In the genomic region with DNA sequence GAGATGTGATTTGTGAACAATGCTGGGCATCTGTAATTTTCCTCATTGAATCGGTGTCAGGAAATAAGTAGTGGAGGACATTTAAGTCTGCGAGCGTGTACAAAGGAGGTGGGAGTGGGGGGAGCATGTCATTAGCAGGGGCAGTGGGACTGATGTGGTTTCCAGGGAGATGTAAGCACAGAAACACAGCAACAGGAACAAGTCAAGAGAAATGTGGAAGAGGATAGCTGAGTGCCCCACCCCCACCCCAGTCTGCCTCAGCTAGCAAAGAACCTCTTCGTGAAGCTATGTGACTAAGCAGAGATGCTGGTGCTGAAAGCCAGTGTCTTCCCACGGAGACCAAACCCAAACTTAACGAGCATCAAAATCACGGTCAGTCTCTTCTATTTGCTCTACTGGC, we compare ENCODE assay signal across 16 mouse cellular contexts.
DNase-seq lines count a peak whose midpoint lies in the region; ATAC-seq and TF ChIP-seq lines count a peak whose summit lies in the region.
"Had no signal": no experiment of that assay in that cellular context is flagged by ENCODE, and none has a peak within 500 bp of the region (broad histone marks: within the 10 kb centered on the region; RNA-seq: fewer than 3 reads in every experiment).

No protein-coding gene starts in this region.

- no peak overlapping the region for H3K4me2 ChIP-seq in hindbrain, postnatal 0 days (ENCODE audit: low read depth, low read length)
- no peak overlapping the region for H3K4me2 ChIP-seq in hindbrain, embryonic 15.5 days
- H3K4me2 ChIP-seq: limb, embryonic 15.5 days had no signal

- no peak overlapping the region for H3K27ac ChIP-seq in hindbrain, embryonic 10.5 days
- H3K27ac ChIP-seq in hindbrain, postnatal 0 days, result no peak overlapping the region
- no peak overlapping the region for H3K27ac ChIP-seq in hindbrain, embryonic 15.5 days (replicated peaks)
- H3K27ac ChIP-seq in left cerebral cortex, adult 2 months, result no peak overlapping the region
- H3K27ac ChIP-seq: limb, embryonic 15.5 days had no signal

- peak; percentile 24 for DNase-seq in embryo, embryonic 11 days
- no peak for DNase-seq in embryo, embryonic 9.5 days (ENCODE audit: extremely low spot score)
- DNase-seq in hindbrain, embryonic 10.5 days (ENCODE audit: low spot score), result peak; percentile 13
- no peak for DNase-seq in hindbrain, postnatal 0 days (ENCODE audit: low spot score)
- DNase-seq in brain, embryonic 14.5 days (ENCODE audit: low read depth), result peak; percentile 82
- no peak for DNase-seq in left cerebral cortex, adult 2 months (ENCODE audit: extremely low spot score in 1 of 2, low spot score in 2 of 2)
- DNase-seq in frontal cortex, adult 2 months (ENCODE audit: extremely low spot score in 1 of 2, low spot score in 1 of 2), result no peak
- DNase-seq: adrenal gland, adult 2 months; cerebellum, adult 18-20 months; liver, postnatal 0 days; lung, postnatal 14 days; right cerebral cortex, postnatal 14 days had no signal

- H3K27me3 ChIP-seq in hindbrain, embryonic 10.5 days (ENCODE audit: insufficient read depth, poor library complexity, severe bottlenecking), result no peaks in the 10 kb centered on the region
- H3K27me3 ChIP-seq in hindbrain, postnatal 0 days (ENCODE audit: insufficient read depth, low read length), result no peaks in the 10 kb centered on the region
- no peaks in the 10 kb centered on the region for H3K27me3 ChIP-seq in hindbrain, embryonic 15.5 days
- H3K27me3 ChIP-seq: limb, embryonic 15.5 days; megakaryocyte, embryonic 14.5 days had no signal

- no peak for TF ChIP-seq CTCF in hindbrain, postnatal 0 days (IDR thresholded peaks at IDR 0.05; ENCODE audit: low read depth)
- no peak for TF ChIP-seq CTCF in brain, embryonic 14.5 days (IDR thresholded peaks at IDR 0.05; ENCODE audit: borderline replicate concordance, extremely low read depth, insufficient read depth, insufficient read length)
- TF ChIP-seq CTCF in left cerebral cortex, adult 2 months (IDR thresholded peaks at IDR 0.05), result no peak

- no peak for TF ChIP-seq POLR2A in brain, embryonic 14.5 days (IDR thresholded peaks at IDR 0.05; ENCODE audit: borderline replicate concordance, extremely low read depth, insufficient read depth, insufficient read length, poor library complexity, severe bottlenecking)

- no peak overlapping the region for H3K4me3 ChIP-seq in hindbrain, embryonic 10.5 days
- no peak overlapping the region for H3K4me3 ChIP-seq in hindbrain, postnatal 0 days (ENCODE audit: low read length)
- H3K4me3 ChIP-seq in hindbrain, embryonic 15.5 days, result no peak overlapping the region
- H3K4me3 ChIP-seq in left cerebral cortex, adult 2 months, result no peak overlapping the region
- H3K4me3 ChIP-seq: limb, embryonic 15.5 days; megakaryocyte, embryonic 14.5 days; myocyte had no signal

- no peaks in the 10 kb centered on the region for H3K36me3 ChIP-seq in hindbrain, embryonic 10.5 days
- no peaks in the 10 kb centered on the region for H3K36me3 ChIP-seq in hindbrain, postnatal 0 days (ENCODE audit: insufficient read depth, low read length)
- H3K36me3 ChIP-seq in hindbrain, embryonic 15.5 days, result no peaks in the 10 kb centered on the region
- H3K36me3 ChIP-seq: limb, embryonic 15.5 days had no signal

- WGBS in hindbrain, embryonic 10.5 days, result 45% methylated on average over 7 of the region's 7 CpGs
- 17% methylated on average over 7 of the region's 7 CpGs for WGBS in hindbrain, postnatal 0 days
- 19% methylated on average over 7 of the region's 7 CpGs for WGBS in hindbrain, embryonic 15.5 days

- no peak for ATAC-seq in hindbrain, postnatal 0 days
- peak; percentile 65; the same call in 1 of the 2 replicates for ATAC-seq in hindbrain, embryonic 15.5 days (ENCODE audit: low FRiP score, low read depth)
- ATAC-seq: liver, postnatal 0 days had no signal

- no peak overlapping the region for H3K9ac ChIP-seq in hindbrain, postnatal 0 days (replicated peaks; ENCODE audit: low read length)
- H3K9ac ChIP-seq in hindbrain, embryonic 15.5 days, result no peak overlapping the region
- H3K9ac ChIP-seq: limb, embryonic 15.5 days; liver, postnatal 0 days had no signal

- peaks cover 22% of the 10 kb centered on the region for H3K4me1 ChIP-seq in hindbrain, embryonic 10.5 days (replicated peaks)
- no peaks in the 10 kb centered on the region for H3K4me1 ChIP-seq in hindbrain, postnatal 0 days (ENCODE audit: insufficient read depth, low read length)
- H3K4me1 ChIP-seq in hindbrain, embryonic 15.5 days (replicated peaks), result peaks cover 11% of the 10 kb centered on the region
- H3K4me1 ChIP-seq: limb, embryonic 15.5 days; megakaryocyte, embryonic 14.5 days had no signal

- no peaks in the 10 kb centered on the region for H3K9me3 ChIP-seq in hindbrain, embryonic 10.5 days
- H3K9me3 ChIP-seq in hindbrain, postnatal 0 days (ENCODE audit: low read length), result no peaks in the 10 kb centered on the region
- no peaks in the 10 kb centered on the region for H3K9me3 ChIP-seq in hindbrain, embryonic 15.5 days
- H3K9me3 ChIP-seq: limb, embryonic 15.5 days; megakaryocyte, embryonic 14.5 days had no signal

- intact Hi-C loops in left cerebral cortex, adult 2 months (cut with DNase I), result no loop called here

Comparison
In these comparisons a context has a peak if more than half of its experiments do, and no peak if none do; other contexts are left out.
1. DNase-seq: peak in embryo, embryonic 11 days (single experiment), hindbrain, embryonic 10.5 days (single experiment) and brain, embryonic 14.5 days (single experiment); none in embryo, embryonic 9.5 days (single experiment), hindbrain, postnatal 0 days (single experiment), left cerebral cortex, adult 2 months (0 of 2) and frontal cortex, adult 2 months (0 of 2).